Mouse (Mus musculus): Measurements from ENCODE around the gene Scaper.

- TF ChIP-seq CTCF (IDR thresholded peaks at IDR 0.05) (no peak), EP300 (IDR thresholded peaks at IDR 0.05) (no peak)
Measured at GRCm38 (mm10) chr9:55538377-55538776, 399.5 kb downstream of the Scaper start, which contains the start of gene Isl2.

All from lung, postnatal 0 days (tissue).